Mouse (Mus musculus): Measurements from ENCODE around the gene Unc93a. TPM values are rescaled to one million over a fixed set of nuclear protein-coding genes. Genes with fewer than 3 reads are reported as not detected.

Unc93a gene
- not detected in 2 replicates for polyA plus RNA-seq (2012; ENCODE audit: low replicate concordance)

DNA sequence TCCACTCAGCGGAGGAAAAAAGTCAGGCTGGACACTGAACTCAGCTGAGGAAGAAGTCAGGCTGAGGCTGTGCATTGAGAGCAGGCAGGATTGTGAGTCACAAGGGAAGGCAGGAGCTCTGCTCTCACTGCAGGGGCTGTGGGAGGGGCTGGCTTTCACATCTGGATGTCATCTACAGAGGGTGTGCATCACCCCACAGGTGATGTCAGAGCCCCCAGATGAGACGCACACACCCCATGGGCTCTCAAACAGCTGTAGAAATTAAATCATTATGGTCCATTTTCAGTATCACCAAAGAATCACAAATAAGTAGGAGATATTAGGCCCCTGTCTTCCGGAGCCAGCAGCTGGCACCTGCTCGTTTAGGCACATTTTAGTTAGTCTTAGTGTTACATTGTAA lies at the start of gene Unc93a:
Gene Unc93a, minus strand, starts transcription at position 101 of the 400 bp plus-strand sequence.

DNA sequence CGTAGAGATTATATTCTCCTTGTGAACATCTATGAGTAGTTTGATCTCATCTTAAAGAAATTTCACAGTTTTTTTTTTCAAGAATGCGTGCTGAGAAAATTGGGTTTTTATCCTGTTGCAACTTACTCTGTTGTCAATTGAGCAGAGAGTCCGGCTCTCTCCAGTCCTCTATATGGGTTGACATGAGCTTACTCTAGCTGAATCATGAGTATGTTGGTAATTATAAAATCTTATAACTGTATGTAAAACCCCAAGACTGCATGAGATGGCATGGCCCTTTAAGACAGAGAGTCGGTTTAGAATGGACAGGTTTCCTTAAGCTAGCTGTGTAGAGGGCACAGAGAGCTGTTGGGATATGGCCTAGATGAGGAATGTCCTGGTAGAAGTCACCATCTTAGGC lies 70.8 kb downstream of the Unc93a start, which contains the start of gene Tcp10b:
Gene Tcp10b, plus strand, starts transcription at position 301 of the 400 bp plus-strand sequence.

Other genes starting within 250 kb of the Unc93a start
- 0.51 and 0.82 TPM in 2 replicates for gene Pnldc1, start 221.6 kb downstream of the Unc93a start, polyA plus RNA-seq (2012; ENCODE audit: low replicate concordance)
- gene Tcp1, start 216.1 kb downstream of the Unc93a start, polyA plus RNA-seq (2012; ENCODE audit: low replicate concordance), result 7.2 and 49.7 TPM in 2 replicates
- 16.2 and 51.3 TPM in 2 replicates for gene Mrpl18, start 215.5 kb downstream of the Unc93a start, polyA plus RNA-seq (2012; ENCODE audit: low replicate concordance)
- gene Acat3, start 191.2 kb downstream of the Unc93a start, polyA plus RNA-seq (2012; ENCODE audit: low replicate concordance), result not detected in 2 replicates
- 1.2 and 2.2 TPM in 2 replicates for gene Acat2, start 171.1 kb downstream of the Unc93a start, polyA plus RNA-seq (2012; ENCODE audit: low replicate concordance)
- gene Wtap, start 137.6 kb downstream of the Unc93a start, polyA plus RNA-seq (2012; ENCODE audit: low replicate concordance), result 17.9 and 19.2 TPM in 2 replicates
- gene Sod2, start 125.0 kb downstream of the Unc93a start, polyA plus RNA-seq (2012; ENCODE audit: low replicate concordance), result 283 and 458 TPM in 2 replicates
- gene Gpr31b, start 79.5 kb downstream of the Unc93a start, polyA plus RNA-seq (2012; ENCODE audit: low replicate concordance), result not detected in 2 replicates
- gene Tcp10b, start 70.7 kb downstream of the Unc93a start, polyA plus RNA-seq (2012; ENCODE audit: low replicate concordance), result not detected in 2 replicates
- not detected in 2 replicates for gene Smok2a, start 89.4 kb upstream of the Unc93a start, polyA plus RNA-seq (2012; ENCODE audit: low replicate concordance)
- not detected in 2 replicates for gene Smok2b, start 98.4 kb upstream of the Unc93a start, polyA plus RNA-seq (2012; ENCODE audit: low replicate concordance)
- not detected in 2 replicates for gene Tcp10c, start 222.8 kb upstream of the Unc93a start, polyA plus RNA-seq (2012; ENCODE audit: low replicate concordance)